Mouse (Mus musculus) lung, postnatal 0 days (tissue): ENCODE data around the gene Dysf. TPM values are rescaled to one million over a fixed set of nuclear protein-coding genes. Genes with fewer than 3 reads are reported as not detected.

Experiments used
- ATAC-seq: fragments of 200-750 bp; cut with Nextera tagmentation; 2 replicates; pipeline ENCODE4 v1.8.0; 2017; ENCODE audit warnings: moderate library complexity
- DNase-seq: peaks from one replicate; pipeline ENCODE4 v3.0.0-alpha.2; 2016; ENCODE audit warnings: low spot score
- H3K27ac ChIP-seq: fragments of 300-500 bp; sonication (generic); 2 replicates; pipeline ENCODE4 v1.5.1; 2014; ENCODE audit warnings: antibody characterized with exemption, mild to moderate bottlenecking, low read length, mixed read lengths
- H3K27me3 ChIP-seq: fragments of 300-500 bp; sonication (generic); replicated peaks from 2 replicates; pipeline ENCODE4 v1.6.1; 2014; ENCODE audit warnings: low read length, mixed read lengths; ENCODE audit not compliant: insufficient read depth
- H3K36me3 ChIP-seq: fragments of 300-500 bp; sonication (generic); 2 replicates; pipeline ENCODE4 v1.6.1; 2014; ENCODE audit warnings: low read length, mixed read lengths; ENCODE audit not compliant: insufficient read depth
- H3K4me1 ChIP-seq: fragments of 300-500 bp; sonication (generic); 2 replicates; pipeline ENCODE4 v1.6.1; 2014; ENCODE audit warnings: antibody characterized with exemption, low read depth, low read length, mixed read lengths; ENCODE audit not compliant: insufficient read depth
- H3K4me2 ChIP-seq: fragments of 300-500 bp; sonication (generic); replicated peaks from 2 replicates; pipeline ENCODE4 v1.6.1; 2014; ENCODE audit warnings: low read depth, mild to moderate bottlenecking, low read length, moderate library complexity, mixed read lengths
- H3K4me3 ChIP-seq: fragments of 300-500 bp; sonication (generic); 2 replicates; pipeline ENCODE4 v1.5.1; 2014; ENCODE audit warnings: low read depth, low read length
- H3K9ac ChIP-seq: fragments of 300-500 bp; sonication (generic); replicated peaks from 2 replicates; pipeline ENCODE4 v1.6.1; 2014; ENCODE audit warnings: low read depth, mild to moderate bottlenecking
- H3K9me3 ChIP-seq: fragments of 300-500 bp; sonication (generic); 2 replicates; pipeline ENCODE4 v1.6.1; 2016; ENCODE audit warnings: low read length, mixed read lengths
- CTCF ChIP-seq: IDR thresholded peaks from 2 replicates; pipeline ENCODE4 v1.5.1; 2016; ENCODE audit warnings: antibody characterized with exemption, mild to moderate bottlenecking
- EP300 ChIP-seq: IDR thresholded peaks from 2 replicates; pipeline ENCODE4 v1.6.1; 2016; ENCODE audit warnings: antibody characterized with exemption, mild to moderate bottlenecking, control low read depth
- WGBS: fragments of 180-500 bp; shearing (Covaris S2); extraction: QIAGEN DNeasy Blood & Tissue Kit; methylation state at CpG from one replicate; pipeline ENCODE4 v1.1.7; 2014; 5-methylcytosine and 5-hydroxymethylcytosine counted together
- polyA plus RNA-seq: library from polyadenylated mRNA; unstranded; fragments of >200 nt; fragmentation: Nextera tagmentation; extraction: Ambion mirVana; gene quantifications from 2 replicates; pipeline ENCODE4 v1.2.1, GENCODE M21; 2015

The Dysf gene
- polyA plus RNA-seq, 1 experiment from 2014 or later: 6.6 TPM

DNA sequence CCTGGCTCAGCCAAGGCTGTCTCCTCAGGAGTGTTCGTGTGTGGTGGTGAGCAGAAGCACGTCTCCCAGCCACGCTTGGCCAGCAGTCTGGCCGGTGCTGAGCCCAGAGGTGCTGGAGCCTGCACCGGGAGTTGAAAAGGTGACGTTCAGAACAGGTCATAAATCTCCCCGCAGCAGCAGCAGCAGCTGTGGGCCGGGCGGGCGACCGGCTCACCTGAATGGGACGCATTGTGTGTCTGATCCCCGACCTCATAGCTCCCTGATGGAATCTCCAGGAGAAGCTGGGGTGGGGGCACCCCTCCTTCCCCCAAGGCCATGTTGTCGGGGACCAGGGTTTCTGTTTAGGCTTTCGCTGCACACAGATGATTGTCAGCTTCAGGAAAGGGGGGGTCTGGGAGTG, 93.6 kb downstream of the Dysf start:
- Histone ChIP-seq H3K4me3 (no peak overlapping the region), H3K9ac (no peak overlapping the region), H3K27me3 (0 out of 2 replicates have a peak, but pooled peaks cover 3% of the 10 kb centered on the region), H3K4me1 (no peaks in the 10 kb centered on the region; the same call in 1 of the 2 replicates), H3K9me3 (no peaks in the 10 kb centered on the region), H3K36me3 (no peaks in the 10 kb centered on the region), H3K4me2 (no peak overlapping the region; the same call in 1 of the 2 replicates), H3K27ac (no peak overlapping the region)
- no peak for TF ChIP-seq EP300
- TF ChIP-seq CTCF: no peak
- DNase-seq (no peak), ATAC-seq (no peak)
- 39% methylated on average over 15 of the region's 15 CpGs for WGBS

DNA sequence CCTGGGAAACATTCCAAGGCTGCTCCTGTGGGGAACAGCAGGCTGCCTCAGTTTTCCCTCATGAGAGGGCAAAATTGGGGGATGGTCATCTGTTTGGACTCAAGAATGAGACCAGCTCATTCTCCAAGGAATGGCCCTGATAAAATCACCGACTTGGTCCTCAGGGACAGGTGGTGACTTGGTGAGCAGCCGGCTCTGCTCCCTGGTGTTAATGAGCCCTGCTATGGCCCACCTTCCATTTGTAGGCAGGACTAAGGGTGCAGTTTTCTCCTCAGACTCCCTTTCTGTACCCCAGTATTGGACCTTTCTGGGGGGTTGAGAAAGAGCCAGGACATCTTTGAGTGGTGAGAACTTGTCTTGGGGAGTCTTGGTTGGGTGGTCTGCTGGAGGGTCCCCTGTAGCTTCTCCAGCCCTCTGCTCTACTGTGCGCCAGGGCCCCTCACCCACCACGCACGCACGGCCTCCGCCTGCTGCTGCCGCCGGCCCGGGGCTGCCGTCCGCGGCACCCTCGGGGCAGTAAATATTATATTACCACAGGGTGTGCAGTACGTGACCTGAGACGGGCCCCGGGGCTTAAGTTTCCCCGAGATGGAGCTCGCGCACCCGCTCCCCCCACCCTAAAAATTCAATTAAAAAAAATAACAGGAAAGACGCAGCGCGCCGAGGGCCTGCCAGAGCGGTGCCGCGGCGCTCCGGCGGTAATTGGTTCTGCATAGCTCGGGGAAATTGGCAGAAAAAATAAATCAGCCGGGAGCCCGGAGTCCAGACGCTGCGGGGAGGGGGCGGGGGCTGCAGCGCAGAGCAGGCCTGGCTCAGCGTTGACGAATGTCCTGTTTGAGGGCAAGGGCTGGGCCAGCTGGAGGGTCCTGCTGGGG, 97.0 kb downstream of the Dysf start:
- H3K4me1 ChIP-seq: no peaks in the 10 kb centered on the region; the same call in 1 of the 2 replicates
- H3K36me3 ChIP-seq: no peaks in the 10 kb centered on the region
- H3K9ac ChIP-seq: no peak overlapping the region
- H3K4me3 ChIP-seq: peak overlapping the region; percentile 28; the same call in 1 of the 2 replicates
- H3K9me3 ChIP-seq: no peaks in the 10 kb centered on the region
- 0 out of 2 replicates have a peak, but pooled peaks cover 3% of the 10 kb centered on the region for H3K27me3 ChIP-seq
- peak overlapping the region; percentile 56 for H3K4me2 ChIP-seq
- DNase-seq (peak; percentile 28), ATAC-seq (peak; percentile 64)
- TF ChIP-seq EP300 (no peak), CTCF (no peak)
- whole genome bisulfite sequencing: 3% methylated on average over 40 of the region's 40 CpGs
- no peak overlapping the region for H3K27ac ChIP-seq

DNA sequence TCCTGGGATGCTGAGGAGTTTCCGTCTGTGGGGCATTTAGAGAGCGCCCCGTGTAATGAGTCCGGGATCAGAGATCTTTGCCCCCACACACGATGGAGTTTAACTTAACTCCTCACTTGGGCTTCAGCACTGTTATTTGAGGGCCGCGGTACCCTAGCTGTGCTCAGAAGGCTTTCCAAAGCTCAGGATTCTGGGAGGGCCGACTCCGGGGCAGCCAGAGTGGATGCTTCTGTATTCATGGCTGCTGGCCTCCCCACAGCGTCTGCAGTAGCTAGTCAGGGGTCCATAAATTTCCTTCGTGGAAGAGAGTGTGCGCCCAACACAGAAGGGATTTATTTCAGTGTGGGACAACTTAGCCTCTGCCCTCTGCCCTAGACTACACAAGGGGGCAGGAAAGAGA, 97.7 kb downstream of the Dysf start:
- TF ChIP-seq CTCF (no peak), EP300 (no peak)
- Histone ChIP-seq H3K4me2 (peak overlapping the region; percentile 56), H3K9me3 (no peaks in the 10 kb centered on the region), H3K27me3 (0 out of 2 replicates have a peak, but pooled peaks cover 3% of the 10 kb centered on the region), H3K4me1 (no peaks in the 10 kb centered on the region; the same call in 1 of the 2 replicates), H3K27ac (no peak overlapping the region), H3K4me3 (no peak overlapping the region), H3K36me3 (no peaks in the 10 kb centered on the region), H3K9ac (no peak overlapping the region)
- ATAC-seq (no peak), DNase-seq (no peak)
- WGBS: 21% methylated on average over 12 of the region's 12 CpGs

DNA sequence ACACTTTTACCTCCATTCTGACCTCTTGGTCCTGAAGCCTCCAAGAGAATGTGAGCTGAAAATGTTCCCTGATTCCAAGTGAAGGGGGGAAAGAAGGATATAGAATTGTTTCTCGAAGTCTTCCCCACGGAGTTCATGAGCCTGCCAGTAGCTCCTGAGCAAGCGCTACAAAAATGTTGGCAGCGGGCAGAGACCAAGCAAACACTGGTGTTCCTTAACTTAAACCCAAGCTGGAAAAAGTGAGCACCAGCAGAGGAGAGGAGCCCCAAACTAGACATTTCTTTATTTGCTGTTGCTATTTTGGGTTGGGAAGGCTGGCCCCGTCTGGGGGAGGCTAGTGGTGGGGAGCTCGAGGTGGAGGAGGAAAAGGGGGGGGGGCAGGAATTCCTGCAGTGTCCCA, 102.0 kb downstream of the Dysf start:
- no peak for DNase-seq
- no peak for ATAC-seq
- Histone ChIP-seq H3K4me2 (no peak overlapping the region), H3K9ac (no peak overlapping the region), H3K9me3 (no peaks in the 10 kb centered on the region), H3K36me3 (no peaks in the 10 kb centered on the region), H3K4me1 (no peaks in the 10 kb centered on the region; the same call in 1 of the 2 replicates), H3K27ac (no peak overlapping the region), H3K4me3 (no peak overlapping the region), H3K27me3 (no peaks in the 10 kb centered on the region)
- WGBS: 48% methylated on average over 6 of the region's 6 CpGs
- TF ChIP-seq EP300 (no peak), CTCF (no peak)

DNA sequence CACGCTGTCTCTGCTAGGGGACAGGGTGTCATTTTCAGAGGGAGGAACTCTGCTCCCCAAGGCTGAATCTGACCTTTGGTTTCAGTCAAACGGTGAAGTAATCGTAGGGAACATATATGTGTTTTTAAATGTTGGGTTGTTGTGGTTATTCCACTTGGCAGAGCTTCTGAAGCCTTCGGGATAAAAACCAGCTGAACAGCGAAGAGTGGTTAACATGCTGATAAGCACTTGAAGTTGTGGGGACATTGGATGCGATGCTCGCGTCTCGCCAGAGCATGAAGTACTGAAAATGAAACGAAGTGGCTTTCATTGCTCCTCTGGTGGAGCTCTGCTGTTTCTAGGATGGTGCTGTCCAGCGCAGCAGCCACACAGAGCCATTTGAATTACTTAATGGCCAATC, 102.7 kb downstream of the Dysf start:
- ATAC-seq (no peak), DNase-seq (no peak)
- no peak overlapping the region for H3K4me2 ChIP-seq
- WGBS: 55% methylated on average over 11 of the region's 11 CpGs
- no peaks in the 10 kb centered on the region for H3K4me1 ChIP-seq
- H3K27me3 ChIP-seq: no peaks in the 10 kb centered on the region
- no peak overlapping the region for H3K4me3 ChIP-seq
- H3K9ac ChIP-seq: no peak overlapping the region
- H3K27ac ChIP-seq: no peak overlapping the region
- no peaks in the 10 kb centered on the region for H3K9me3 ChIP-seq
- TF ChIP-seq EP300 (no peak), CTCF (no peak)
- no peaks in the 10 kb centered on the region for H3K36me3 ChIP-seq

DNA sequence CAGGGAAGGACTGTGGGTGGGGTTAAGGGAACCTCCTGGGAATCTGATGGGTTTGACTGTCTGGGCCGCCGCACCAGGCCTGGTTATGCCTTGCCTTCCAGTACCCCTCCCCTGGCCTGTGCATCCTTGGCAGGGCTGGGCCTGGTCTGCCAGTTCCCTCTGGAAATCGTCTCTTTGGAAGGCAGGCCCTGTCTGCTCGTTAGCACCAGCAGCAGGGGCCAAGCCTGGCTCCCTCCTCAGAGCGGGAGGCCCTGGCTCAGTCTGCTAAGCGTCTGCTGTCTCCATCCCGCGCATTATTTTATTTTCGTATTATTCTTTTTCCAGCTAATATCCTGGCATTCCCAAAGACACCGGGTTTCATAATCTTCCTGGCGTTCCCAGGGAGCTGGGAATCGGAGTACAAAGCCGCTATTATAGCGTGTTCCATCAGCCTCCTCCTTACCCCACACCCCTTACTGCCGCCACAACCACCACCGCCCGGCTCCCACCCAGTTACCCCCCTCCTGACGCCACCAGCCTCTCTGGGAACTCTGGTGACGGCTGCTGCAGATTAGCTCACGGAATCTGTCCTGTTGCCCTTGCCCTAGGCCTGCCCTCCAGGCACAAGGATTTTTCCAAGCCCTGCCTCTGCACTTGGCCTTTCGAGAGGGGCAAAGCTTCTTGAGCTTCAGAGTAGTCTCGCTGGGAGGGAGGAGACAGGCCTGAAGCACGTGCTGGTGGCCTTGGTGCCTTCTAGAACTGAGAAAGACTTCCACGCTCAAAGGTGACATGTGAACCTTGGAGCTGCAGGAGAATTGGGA, 111.5 kb downstream of the Dysf start:
- Histone ChIP-seq H3K9ac (no peak overlapping the region), H3K27me3 (no peaks in the 10 kb centered on the region), H3K27ac (no peak overlapping the region), H3K4me2 (no peak overlapping the region), H3K4me3 (no peak overlapping the region), H3K4me1 (no peaks in the 10 kb centered on the region), H3K36me3 (no peaks in the 10 kb centered on the region), H3K9me3 (no peaks in the 10 kb centered on the region)
- 57% methylated on average over 24 of the region's 24 CpGs for WGBS
- no peak for TF ChIP-seq EP300
- TF ChIP-seq CTCF: no peak
- no peak for ATAC-seq
- no peak for DNase-seq
